Comparison of ENCODE assay signal across 8 mouse cellular contexts in the genomic region with DNA sequence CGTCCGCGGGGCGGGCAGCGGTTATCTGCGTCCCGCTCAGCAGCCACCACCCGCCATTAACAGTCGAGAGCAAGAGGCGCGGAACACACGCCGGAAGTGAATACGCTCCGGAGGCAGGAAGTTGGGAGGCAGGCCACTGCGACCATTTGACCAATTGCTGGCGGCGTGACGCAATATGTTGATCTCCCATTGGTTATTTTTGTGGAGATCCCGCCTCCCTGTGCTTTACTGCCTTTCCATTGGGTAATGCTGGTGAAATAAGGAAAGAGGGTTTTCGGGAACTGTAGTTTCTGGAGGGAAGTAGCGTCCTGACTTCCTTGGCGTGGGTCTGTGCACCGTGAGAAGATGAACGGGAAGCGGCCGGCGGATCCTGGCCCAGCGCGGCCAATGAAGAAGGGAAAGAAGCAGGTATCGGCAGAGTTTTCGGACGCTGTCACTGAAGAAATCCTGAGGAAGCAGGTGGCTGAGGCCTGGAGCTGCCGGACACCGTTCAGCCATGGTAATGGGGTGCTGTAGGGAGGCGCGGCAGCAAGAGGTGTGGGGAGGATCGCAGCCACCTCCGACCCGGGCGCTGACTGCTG. TPM values are rescaled to one million over a fixed set of nuclear protein-coding genes. Genes with fewer than 3 reads are reported as not detected.
DNase-seq lines count a peak whose midpoint lies in the region; ATAC-seq lines count a peak whose summit lies in the region.

A gene (minus strand): TSS at position 88 of the 581 bp plus-strand sequence.
A gene (plus strand): TSS at position 255 of the 581 bp plus-strand sequence.

- peaks cover 24% of the 10 kb centered on the region for H3K4me1 ChIP-seq in hindbrain, embryonic 12.5 days

- peak; percentile 98 for ATAC-seq in hindbrain, embryonic 12.5 days (ENCODE audit: low FRiP score)

- peak within 1 kb of the TSS; percentile 86 for H3K4me2 ChIP-seq in hindbrain, embryonic 12.5 days (replicated peaks)

- H3K9ac ChIP-seq in hindbrain, embryonic 12.5 days, result peak within 1 kb of the TSS; percentile 70

- peak; percentile 99 for DNase-seq in NIH3T3 (ENCODE audit: low read depth)
- DNase-seq in cerebellum, postnatal 10 days, result peak; percentile 97
- peak; percentile 92 to 94 for DNase-seq in frontal cortex, postnatal 10 days (ENCODE audit: low spot score in 2 of 2)
- DNase-seq in layer of hippocampus, postnatal 14 days (ENCODE audit: low spot score in 2 of 2), result peak; percentile 93 to 99
- DNase-seq in lung, postnatal 14 days, result peak; percentile 94
- DNase-seq in retina, adult 2 months (ENCODE audit: low read depth, low spot score), result peak; percentile 99
- peak; percentile 89 to 92 for DNase-seq in thymus, postnatal 36 days

- H3K36me3 ChIP-seq in hindbrain, embryonic 12.5 days, result 0 out of 2 replicates have a peak, but pooled peaks cover 4% of the 10 kb centered on the region

- H3K27ac ChIP-seq in hindbrain, embryonic 12.5 days, result peak within 1 kb of the TSS; percentile 76

- H3K4me3 ChIP-seq in hindbrain, embryonic 12.5 days, result peak within 1 kb of the TSS; percentile 69

- H3K9me3 ChIP-seq in hindbrain, embryonic 12.5 days (replicated peaks), result no peaks in the 10 kb centered on the region

- WGBS in hindbrain, embryonic 12.5 days, result under 1% methylated on average over 41 of the region's 41 CpGs

- no peaks in the 10 kb centered on the region for H3K27me3 ChIP-seq in hindbrain, embryonic 12.5 days

RNA-seq across cellular contexts. Expression of the first gene that starts in this region (rescaled TPM):
- 127 and 132 TPM in 2 replicates for polyA plus RNA-seq in hindbrain, embryonic 12.5 days (2016; fragmentation: Nextera tagmentation; extraction: Ambion mirVana)
- total RNA-seq in layer of hippocampus, postnatal 14 days (2021), result 10 to 100 TPM; 53.1 to 54.0 TPM

RNA-seq across cellular contexts. Expression of the second gene that starts in this region (rescaled TPM):
- polyA plus RNA-seq in hindbrain, embryonic 12.5 days (2016; fragmentation: Nextera tagmentation; extraction: Ambion mirVana), result 14.6 and 17.7 TPM in 2 replicates
- total RNA-seq in layer of hippocampus, postnatal 14 days (2021), result 10 to 100 TPM; 66.5 to 67.4 TPM

Comparison
In these comparisons a context has a peak if more than half of its experiments do, and no peak if none do; other contexts are left out.
1. Peak in every context shown above with its lines: DNase-seq, ATAC-seq, H3K4me3 ChIP-seq and H3K27ac ChIP-seq.